Mouse (Mus musculus) MEL (cell line): Measurements from ENCODE around the gene Tnfrsf4.

ENCODE experiments used
- CTCF ChIP-seq, 3 experiments: IDR thresholded peaks in 2 of 3; conservative IDR thresholded peaks in 1 of 3; 2 replicates each; pipeline ENCODE4 v1.5.1; 2011 to 2012; ENCODE audit warnings: low read length in 3 of 3, low read depth in 2 of 3, mild to moderate bottlenecking in 2 of 3, improper control_type of control experiment in 1 of 3, inconsistent platforms in 1 of 3, mixed read lengths in 1 of 3, moderate library complexity in 1 of 3; ENCODE audit not compliant: control insufficient read depth in 1 of 3, insufficient read depth in 1 of 3, poor library complexity in 1 of 3, severe bottlenecking in 1 of 3
- GATA1 ChIP-seq: IDR thresholded peaks from 2 replicates; pipeline ENCODE4 v1.6.1; 2011; ENCODE audit warnings: low read depth, low read length, improper control_type of control experiment
- HCFC1 ChIP-seq: IDR thresholded peaks from 2 replicates; pipeline ENCODE4 v1.6.1; 2012; ENCODE audit warnings: low read depth, mild to moderate bottlenecking, inconsistent platforms, low read length, improper control_type of control experiment, moderate library complexity
- UBTF ChIP-seq: IDR thresholded peaks from 2 replicates; pipeline ENCODE4 v1.6.1; 2012; ENCODE audit warnings: low read depth, mild to moderate bottlenecking, inconsistent platforms, low read length, improper control_type of control experiment, moderate library complexity, borderline replicate concordance; ENCODE audit not compliant: insufficient read depth
- ZKSCAN1 ChIP-seq: IDR thresholded peaks from 2 replicates; pipeline ENCODE4 v1.6.1; 2012; ENCODE audit warnings: low read depth, mild to moderate bottlenecking, inconsistent platforms, low read length, improper control_type of control experiment, moderate library complexity

DNA sequence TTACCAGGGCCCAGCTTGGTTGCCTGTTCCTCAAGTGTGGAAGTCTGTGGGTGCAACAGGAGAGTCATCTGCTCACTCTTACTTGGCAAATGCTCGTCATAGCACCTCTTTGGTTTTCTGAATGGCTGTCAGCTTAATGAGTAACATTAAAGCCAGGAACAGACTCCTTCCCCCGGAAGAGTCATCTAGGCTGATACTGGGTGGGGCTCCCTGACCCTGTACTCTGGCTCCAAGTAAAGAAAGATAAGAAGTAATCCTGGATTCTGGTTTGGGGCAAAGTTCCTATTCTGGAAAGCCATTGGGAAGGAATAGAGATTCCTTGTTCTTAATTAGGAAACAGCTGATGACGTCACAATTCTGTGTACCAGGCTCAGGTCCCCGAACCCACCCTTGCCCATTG, 40.5 kb downstream of the Tnfrsf4 start:
- no peak for TF ChIP-seq CTCF (IDR thresholded peaks at IDR 0.05 in 2 of 3, conservative IDR thresholded peaks at IDR 0.05 in 1 of 3; ENCODE audit: control insufficient read depth in 1 of 3, insufficient read depth in 1 of 3, low read depth in 2 of 3, low read length in 3 of 3, poor library complexity in 1 of 3, severe bottlenecking in 1 of 3)
- TF ChIP-seq GATA1: no peak
- no peak for TF ChIP-seq UBTF
- no peak for TF ChIP-seq ZKSCAN1
- no peak for TF ChIP-seq HCFC1
